Mouse (Mus musculus): ENCODE measurements around the gene Plpp3. TPM values are rescaled to one million over a fixed set of nuclear protein-coding genes. Genes with fewer than 3 reads are reported as not detected.

Gene Plpp3
- polyA plus RNA-seq, 1 experiment from 2014 or later = 62.4 TPM

- no peak for ATAC-seq (ENCODE audit: low FRiP score, low TSS enrichment)
- H3K36me3 ChIP-seq (ENCODE audit: control insufficient read depth, insufficient read depth, low read length) = no peaks in the 10 kb centered on the region
- no peak overlapping the region for H3K4me2 ChIP-seq (ENCODE audit: low read length)
- DNase-seq = no peak
- H3K27me3 ChIP-seq (ENCODE audit: control insufficient read depth, insufficient read depth, low read length) = no peaks in the 10 kb centered on the region
- no peak overlapping the region for H3K27ac ChIP-seq (replicated peaks; ENCODE audit: low read depth, low read length)
- no peaks in the 10 kb centered on the region for H3K9me3 ChIP-seq (ENCODE audit: control insufficient read depth, low read length)
- H3K4me1 ChIP-seq (ENCODE audit: control insufficient read depth, insufficient read depth, low read length) = no peaks in the 10 kb centered on the region
- H3K4me3 ChIP-seq (replicated peaks; ENCODE audit: low read depth, low read length) = no peak overlapping the region
- H3K9ac ChIP-seq (replicated peaks; ENCODE audit: low read length) = no peak overlapping the region
- WGBS = 87% methylated on average over 11 of the region's 11 CpGs
These were observed 100.8 kb downstream of the Plpp3 start for GRCm38 (mm10) chr4:105257667-105258560.

GRCm38 (mm10) chr4:105260385-105260784 lies 103.2 kb downstream of the Plpp3 start:
- WGBS = 77% methylated on average over 2 of the region's 2 CpGs
- Histone ChIP-seq H3K36me3 (ENCODE audit: control insufficient read depth, insufficient read depth, low read length) (no peaks in the 10 kb centered on the region), H3K27ac (replicated peaks; ENCODE audit: low read depth, low read length) (no peak overlapping the region), H3K4me3 (replicated peaks; ENCODE audit: low read depth, low read length) (no peak overlapping the region), H3K4me1 (ENCODE audit: control insufficient read depth, insufficient read depth, low read length) (no peaks in the 10 kb centered on the region), H3K9ac (replicated peaks; ENCODE audit: low read length) (no peak overlapping the region), H3K4me2 (ENCODE audit: low read length) (no peak overlapping the region), H3K27me3 (ENCODE audit: control insufficient read depth, insufficient read depth, low read length) (no peaks in the 10 kb centered on the region), H3K9me3 (ENCODE audit: control insufficient read depth, low read length) (no peaks in the 10 kb centered on the region)
- DNase-seq (no peak), ATAC-seq (ENCODE audit: low FRiP score, low TSS enrichment) (no peak)

DNA sequence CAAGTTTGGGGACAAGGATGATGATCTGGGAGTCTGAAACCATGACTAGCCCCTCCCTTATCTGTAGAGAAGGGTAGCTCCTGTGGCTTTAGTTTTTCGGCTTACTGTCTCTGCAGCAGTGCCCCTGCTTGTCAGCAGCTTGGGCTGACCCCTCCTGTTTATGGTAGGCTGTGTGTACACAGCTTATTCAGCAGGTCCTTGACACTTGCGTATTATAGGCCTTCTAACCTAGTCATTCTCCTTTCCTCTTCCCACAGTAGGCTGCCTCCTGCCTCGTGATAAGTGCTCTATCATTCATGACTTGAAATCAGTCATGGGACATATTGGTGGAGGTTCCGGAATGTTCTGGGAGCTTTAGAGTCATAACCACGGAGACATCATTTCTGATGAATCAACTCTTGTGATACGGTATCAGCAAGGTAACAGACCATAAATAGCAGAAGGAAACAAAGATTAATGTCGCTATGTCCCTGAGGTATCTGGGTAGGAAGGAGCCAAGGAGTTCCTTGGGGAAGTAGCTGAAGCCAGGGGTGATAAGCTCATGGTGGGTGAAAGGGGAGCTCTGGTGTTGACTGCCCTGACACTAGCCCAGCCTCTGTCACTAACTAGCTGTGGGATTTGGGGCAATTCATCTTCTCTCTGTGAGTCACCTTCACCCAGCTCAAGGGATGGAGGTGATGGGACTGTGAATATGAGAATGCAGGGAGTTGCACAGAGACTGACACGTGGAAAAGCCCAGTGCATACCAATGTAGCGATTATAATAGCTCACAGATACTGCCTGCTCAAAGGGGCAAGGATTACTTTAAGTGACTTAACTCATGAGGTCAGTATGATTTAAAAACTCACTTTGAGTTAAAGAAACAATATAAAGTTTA lies 104.0 kb downstream of the Plpp3 start:
- no peak for ATAC-seq (ENCODE audit: low FRiP score, low TSS enrichment)

GRCm38 (mm10) chr4:105262358-105262757 lies 105.2 kb downstream of the Plpp3 start:
- Histone ChIP-seq H3K4me2 (ENCODE audit: low read length) (no peak overlapping the region), H3K4me1 (ENCODE audit: control insufficient read depth, insufficient read depth, low read length) (no peaks in the 10 kb centered on the region), H3K36me3 (ENCODE audit: control insufficient read depth, insufficient read depth, low read length) (no peaks in the 10 kb centered on the region), H3K4me3 (replicated peaks; ENCODE audit: low read depth, low read length) (no peak overlapping the region), H3K9ac (replicated peaks; ENCODE audit: low read length) (no peak overlapping the region), H3K27ac (replicated peaks; ENCODE audit: low read depth, low read length) (no peak overlapping the region), H3K9me3 (ENCODE audit: control insufficient read depth, low read length) (no peaks in the 10 kb centered on the region), H3K27me3 (ENCODE audit: control insufficient read depth, insufficient read depth, low read length) (no peaks in the 10 kb centered on the region)
- 91% methylated on average over 12 of the region's 12 CpGs for WGBS
- ATAC-seq (ENCODE audit: low FRiP score, low TSS enrichment) = no peak
- no peak for DNase-seq

More for the DNA sequence above, 104.0 kb downstream of the Plpp3 start:
- Histone ChIP-seq H3K27ac (replicated peaks; ENCODE audit: low read depth, low read length) (no peak overlapping the region), H3K4me2 (ENCODE audit: low read length) (no peak overlapping the region), H3K4me1 (ENCODE audit: control insufficient read depth, insufficient read depth, low read length) (no peaks in the 10 kb centered on the region), H3K27me3 (ENCODE audit: control insufficient read depth, insufficient read depth, low read length) (no peaks in the 10 kb centered on the region), H3K36me3 (ENCODE audit: control insufficient read depth, insufficient read depth, low read length) (no peaks in the 10 kb centered on the region), H3K9ac (replicated peaks; ENCODE audit: low read length) (no peak overlapping the region), H3K4me3 (replicated peaks; ENCODE audit: low read depth, low read length) (no peak overlapping the region), H3K9me3 (ENCODE audit: control insufficient read depth, low read length) (no peaks in the 10 kb centered on the region)
- WGBS = 87% methylated on average over 9 of the region's 9 CpGs
- DNase-seq = no peak

DNA sequence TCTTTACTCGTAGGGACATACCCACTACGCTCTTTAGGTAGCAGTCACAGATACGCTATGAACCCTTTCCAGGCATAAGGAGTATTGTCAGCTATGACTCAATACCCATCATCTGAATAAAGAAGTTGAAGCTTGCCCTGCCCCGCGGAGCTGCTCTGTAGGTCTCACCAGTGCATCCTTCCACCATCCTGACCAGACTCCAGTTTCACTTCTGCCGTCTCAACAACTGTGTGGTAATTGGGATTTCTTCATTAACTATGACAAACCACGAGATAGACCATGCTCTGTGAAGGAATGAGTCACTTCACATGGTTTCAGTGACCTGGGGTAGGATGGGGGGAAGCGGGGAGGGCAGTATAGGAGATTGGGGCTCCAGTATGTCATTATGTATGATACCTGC lies 106.5 kb downstream of the Plpp3 start:
- no peaks in the 10 kb centered on the region for H3K4me1 ChIP-seq (ENCODE audit: control insufficient read depth, insufficient read depth, low read length)
- DNase-seq = no peak
- no peak overlapping the region for H3K27ac ChIP-seq (replicated peaks; ENCODE audit: low read depth, low read length)
- H3K36me3 ChIP-seq (ENCODE audit: control insufficient read depth, insufficient read depth, low read length) = no peaks in the 10 kb centered on the region
- no peak overlapping the region for H3K9ac ChIP-seq (replicated peaks; ENCODE audit: low read length)
- no peak overlapping the region for H3K4me3 ChIP-seq (replicated peaks; ENCODE audit: low read depth, low read length)
- no peak overlapping the region for H3K4me2 ChIP-seq (ENCODE audit: low read length)
- WGBS = 93% methylated on average over 8 of the region's 8 CpGs
- no peaks in the 10 kb centered on the region for H3K9me3 ChIP-seq (ENCODE audit: control insufficient read depth, low read length)
- no peak for ATAC-seq (ENCODE audit: low FRiP score, low TSS enrichment)
- no peaks in the 10 kb centered on the region for H3K27me3 ChIP-seq (ENCODE audit: control insufficient read depth, insufficient read depth, low read length)

DNA sequence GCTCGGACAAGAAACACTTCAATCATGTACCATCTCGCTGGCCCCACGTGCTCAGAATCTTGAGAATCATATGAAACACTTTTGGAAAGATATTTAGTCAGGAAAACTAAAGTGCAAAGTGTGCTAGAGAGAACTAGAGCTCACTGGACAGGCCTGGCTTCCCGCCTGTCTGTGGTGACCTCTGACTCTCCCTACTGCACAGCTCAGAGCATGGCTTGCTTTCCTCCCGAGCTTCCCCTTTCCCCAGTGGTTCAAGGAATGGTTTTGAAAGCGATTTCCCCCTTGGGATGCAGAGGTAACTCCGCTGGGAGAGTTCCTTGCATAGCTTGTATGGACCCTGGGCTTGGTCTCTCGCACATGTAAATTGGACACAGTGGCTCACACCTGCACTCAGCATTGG lies 107.9 kb downstream of the Plpp3 start:
- Histone ChIP-seq H3K9me3 (ENCODE audit: control insufficient read depth, low read length) (no peaks in the 10 kb centered on the region), H3K4me1 (ENCODE audit: control insufficient read depth, insufficient read depth, low read length) (no peaks in the 10 kb centered on the region), H3K36me3 (ENCODE audit: control insufficient read depth, insufficient read depth, low read length) (no peaks in the 10 kb centered on the region), H3K4me2 (ENCODE audit: low read length) (no peak overlapping the region), H3K27me3 (ENCODE audit: control insufficient read depth, insufficient read depth, low read length) (no peaks in the 10 kb centered on the region), H3K4me3 (replicated peaks; ENCODE audit: low read depth, low read length) (no peak overlapping the region), H3K27ac (replicated peaks; ENCODE audit: low read depth, low read length) (no peak overlapping the region), H3K9ac (replicated peaks; ENCODE audit: low read length) (no peak overlapping the region)
- 86% methylated on average over 8 of the region's 8 CpGs for WGBS
- DNase-seq = no peak
- no peak for ATAC-seq (ENCODE audit: low FRiP score, low TSS enrichment)

DNA sequence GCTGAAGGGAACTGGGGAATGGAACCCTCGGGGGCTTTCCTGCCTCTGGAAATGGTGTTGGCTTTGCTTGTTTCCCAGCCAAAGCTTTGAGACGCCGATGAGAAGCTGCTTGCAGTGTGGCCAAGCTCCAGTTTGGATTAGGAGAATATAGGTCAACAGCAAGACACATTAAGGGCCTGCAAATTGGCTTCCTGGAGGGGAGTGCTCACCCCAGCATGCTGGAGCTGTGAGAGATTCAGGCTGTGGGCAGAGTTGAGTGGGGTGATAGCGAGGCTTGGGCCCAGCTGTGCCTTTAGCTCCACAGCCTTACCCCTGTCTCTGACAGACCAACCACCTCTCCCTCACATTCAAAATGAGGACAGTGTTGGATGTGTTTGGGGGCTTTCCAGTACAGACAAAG lies 108.5 kb downstream of the Plpp3 start:
- no peaks in the 10 kb centered on the region for H3K4me1 ChIP-seq (ENCODE audit: control insufficient read depth, insufficient read depth, low read length)
- no peak overlapping the region for H3K4me2 ChIP-seq (ENCODE audit: low read length)
- H3K9me3 ChIP-seq (ENCODE audit: control insufficient read depth, low read length) = no peaks in the 10 kb centered on the region
- no peak overlapping the region for H3K4me3 ChIP-seq (replicated peaks; ENCODE audit: low read depth, low read length)
- DNase-seq (no peak), ATAC-seq (ENCODE audit: low FRiP score, low TSS enrichment) (no peak)
- H3K36me3 ChIP-seq (ENCODE audit: control insufficient read depth, insufficient read depth, low read length) = no peaks in the 10 kb centered on the region
- 87% methylated on average over 4 of the region's 4 CpGs for WGBS
- H3K9ac ChIP-seq (replicated peaks; ENCODE audit: low read length) = no peak overlapping the region
- no peaks in the 10 kb centered on the region for H3K27me3 ChIP-seq (ENCODE audit: control insufficient read depth, insufficient read depth, low read length)
- H3K27ac ChIP-seq (replicated peaks; ENCODE audit: low read depth, low read length) = no peak overlapping the region

DNA sequence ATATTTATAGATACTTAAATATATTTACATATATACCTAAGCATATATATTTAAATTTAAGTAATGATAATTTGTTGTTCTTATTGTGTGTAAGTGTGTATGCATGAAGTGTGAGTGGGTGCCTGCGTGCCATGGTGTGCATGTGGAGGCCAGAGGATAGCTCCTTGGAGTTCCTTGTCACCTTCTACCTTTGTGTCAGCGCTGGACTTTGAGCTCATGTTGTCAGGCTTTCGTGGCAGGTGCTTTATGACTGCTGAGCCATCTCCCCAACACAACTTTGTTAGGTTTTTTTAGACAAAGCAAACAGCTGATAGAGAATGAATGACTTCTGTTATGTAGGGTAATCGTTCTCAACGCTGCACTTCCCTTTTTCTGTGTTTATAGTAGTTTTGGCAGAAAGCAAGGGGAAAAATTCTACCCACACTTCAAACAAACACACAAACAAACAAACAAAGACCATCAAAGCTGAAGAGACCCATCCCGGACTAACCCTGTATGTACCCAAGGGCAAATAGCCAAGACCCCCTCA lies 111.1 kb downstream of the Plpp3 start:
- no peak for ATAC-seq (ENCODE audit: low FRiP score, low TSS enrichment)
- no peaks in the 10 kb centered on the region for H3K9me3 ChIP-seq (ENCODE audit: control insufficient read depth, low read length)
- WGBS = 85% methylated on average over 6 of the region's 6 CpGs

More for the DNA sequence above, 111.1 kb downstream of the Plpp3 start:
- no peaks in the 10 kb centered on the region for H3K27me3 ChIP-seq (ENCODE audit: control insufficient read depth, insufficient read depth, low read length)
- H3K27ac ChIP-seq (replicated peaks; ENCODE audit: low read depth, low read length) = no peak overlapping the region
- H3K4me1 ChIP-seq (ENCODE audit: control insufficient read depth, insufficient read depth, low read length) = no peaks in the 10 kb centered on the region
- no peaks in the 10 kb centered on the region for H3K36me3 ChIP-seq (ENCODE audit: control insufficient read depth, insufficient read depth, low read length)
- DNase-seq = no peak
- no peak overlapping the region for H3K9ac ChIP-seq (replicated peaks; ENCODE audit: low read length)
- H3K4me2 ChIP-seq (ENCODE audit: low read length) = no peak overlapping the region
- no peak overlapping the region for H3K4me3 ChIP-seq (replicated peaks; ENCODE audit: low read depth, low read length)

Measured in midbrain, embryonic 14.5 days (tissue).